Mouse (Mus musculus) adrenal gland, postnatal 14 days (tissue): ENCODE measurements around the gene Gm20388. TPM values are rescaled to one million over a fixed set of nuclear protein-coding genes. Genes with fewer than 3 reads are reported as not detected.
A peak's percentile ranks its signal among the peaks of the same experiment; 100 is the strongest.

Experiments
- DNase-seq: peaks from one replicate; pipeline ENCODE4 v3.0.0; 2021; ENCODE audit warnings: mixed read lengths
- total RNA-seq: library from RNA; stranded (reverse); gene quantifications from 2 replicates; pipeline ENCODE4 v1.2.3, GENCODE M21; 2021

Gm20388 gene
- total RNA-seq, 1 experiment from 2014 or later: 17.6 TPM

DNA sequence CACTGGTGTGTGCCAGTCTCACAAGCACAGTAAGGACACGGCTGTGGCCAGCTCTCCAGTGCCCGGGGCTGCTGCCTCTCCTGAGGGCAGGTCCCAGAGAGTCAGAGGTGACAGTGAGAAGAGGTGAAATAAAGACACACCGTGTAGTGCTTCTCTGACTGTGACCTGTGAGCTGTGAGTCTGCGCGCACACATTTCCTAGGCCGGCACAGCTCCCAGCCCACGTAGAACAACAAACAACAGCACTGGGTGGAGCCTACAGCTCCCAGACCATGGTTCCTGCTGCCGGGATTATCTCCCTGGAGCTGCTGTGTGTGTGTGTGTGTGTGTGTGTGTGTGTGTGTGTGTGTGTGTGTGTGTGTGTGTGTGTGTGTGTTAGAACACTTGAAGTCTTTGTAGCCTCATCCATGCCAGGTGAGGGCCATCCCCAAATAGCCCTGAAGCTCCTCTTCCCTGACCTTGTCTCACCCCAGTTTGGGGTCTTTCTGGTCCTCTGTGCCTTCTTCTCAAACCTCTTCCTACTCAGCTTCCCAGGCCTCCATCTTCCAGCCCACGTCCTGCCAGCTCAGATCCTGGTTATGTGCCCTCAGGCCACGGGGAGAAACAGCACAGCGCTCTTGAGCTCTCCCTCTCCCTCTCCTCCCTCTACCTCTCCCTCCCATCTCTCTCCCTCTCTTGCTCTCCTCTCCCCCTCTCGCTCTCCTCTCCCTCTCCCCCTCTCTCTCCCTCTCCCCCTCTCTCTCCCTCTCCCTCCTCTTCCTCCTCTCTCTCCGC lies 2907.3 kb downstream of the Gm20388 start:
- DNase-seq: no peak

DNA sequence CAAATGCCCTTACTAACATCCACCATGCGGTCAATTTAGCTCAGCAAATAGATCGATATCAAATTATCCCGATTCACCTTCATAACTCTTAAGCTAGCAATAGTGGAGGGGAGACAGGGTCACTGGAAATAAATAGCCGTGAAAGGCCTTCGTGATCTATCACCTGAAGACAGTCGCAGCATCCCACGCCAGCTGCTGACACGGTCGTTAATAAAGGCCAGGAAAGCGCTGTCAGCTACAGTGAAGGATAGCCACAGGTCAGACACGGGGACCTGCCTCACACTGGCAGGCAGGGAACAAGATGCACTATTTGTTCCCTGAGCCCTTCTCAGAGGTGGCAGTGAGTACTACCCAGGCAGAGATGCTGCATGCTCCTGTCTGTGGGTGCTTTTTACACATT lies 2909.1 kb downstream of the Gm20388 start:
- no peak for DNase-seq

DNA sequence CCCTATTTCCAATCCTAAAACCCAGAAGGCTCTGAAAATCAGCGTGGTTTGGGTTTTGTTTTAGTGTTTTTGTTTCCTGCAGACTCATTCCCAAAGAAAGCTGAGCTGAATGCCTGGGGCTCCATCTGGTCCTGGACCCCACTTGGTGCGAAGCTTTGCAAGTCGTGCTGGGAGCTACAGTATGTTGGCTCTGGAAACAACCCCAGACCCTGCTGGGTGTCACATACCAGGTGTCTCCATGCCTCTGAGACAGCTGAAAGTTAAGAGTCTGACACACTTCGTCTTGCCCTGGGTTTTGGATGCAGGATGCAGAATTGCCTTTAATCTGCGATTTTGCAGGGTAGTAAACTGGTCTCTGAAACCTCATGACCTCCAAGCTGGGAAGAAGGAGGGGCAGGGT lies 2913.9 kb downstream of the Gm20388 start:
- no peak for DNase-seq

DNA sequence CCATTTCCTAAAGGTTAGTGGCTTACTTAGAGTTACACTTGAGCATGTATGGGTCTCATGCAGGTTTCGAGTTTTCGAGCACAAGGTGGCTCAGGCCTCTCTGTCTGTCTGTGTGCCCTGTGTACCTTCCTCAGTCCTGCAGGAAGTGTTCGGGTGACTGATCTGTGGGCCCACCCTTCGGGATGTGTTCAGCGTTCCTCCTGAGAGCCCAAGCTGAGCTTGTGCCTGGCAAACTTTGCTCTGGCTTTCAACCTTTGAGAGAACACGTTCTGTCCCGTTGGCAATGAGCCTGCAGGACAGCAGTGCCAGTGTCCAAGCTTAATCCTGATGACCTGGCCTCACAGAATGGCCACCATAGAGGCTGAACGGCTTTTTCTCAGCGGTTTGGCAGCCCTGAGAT lies 2914.3 kb downstream of the Gm20388 start:
- no peak for DNase-seq

DNA sequence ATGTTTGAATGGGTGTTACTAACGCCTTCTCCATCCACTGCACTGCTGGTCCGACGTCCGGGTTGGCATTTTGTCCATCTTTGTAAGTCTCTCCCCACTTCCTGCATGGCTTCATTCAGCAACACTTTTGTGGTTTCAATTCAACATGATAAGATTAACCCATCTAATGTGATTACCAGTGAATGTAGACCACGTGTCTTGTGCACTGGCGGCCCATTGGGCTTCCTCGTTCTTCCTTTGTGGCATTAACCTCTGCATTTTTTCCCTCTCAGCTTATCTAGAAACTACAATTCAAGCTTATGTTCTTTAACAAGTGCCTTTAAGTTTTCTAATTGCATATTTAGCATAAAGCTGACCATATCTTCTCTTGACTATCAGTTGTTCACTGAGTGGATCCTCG lies 2914.8 kb downstream of the Gm20388 start:
- DNase-seq: no peak

DNA sequence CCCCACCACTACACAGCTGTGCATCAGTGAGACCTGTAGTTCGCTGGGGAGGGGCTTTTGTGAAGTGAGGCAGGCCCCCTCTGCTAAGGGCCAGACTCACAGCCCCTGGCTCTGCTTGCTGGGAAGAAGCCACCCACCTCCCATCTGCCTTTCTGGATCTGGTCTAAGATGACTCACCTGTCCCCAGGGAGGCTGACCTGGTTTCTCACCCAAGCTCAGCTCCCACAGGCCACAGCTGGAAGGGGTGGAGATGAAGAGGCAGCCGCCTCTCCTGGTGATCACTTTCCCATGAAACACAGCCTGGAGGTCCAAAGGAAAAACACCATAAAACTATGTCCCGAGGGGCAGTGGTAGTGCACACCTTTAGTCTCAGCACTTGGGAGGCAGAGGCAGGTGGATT lies 2918.8 kb downstream of the Gm20388 start:
- no peak for DNase-seq

DNA sequence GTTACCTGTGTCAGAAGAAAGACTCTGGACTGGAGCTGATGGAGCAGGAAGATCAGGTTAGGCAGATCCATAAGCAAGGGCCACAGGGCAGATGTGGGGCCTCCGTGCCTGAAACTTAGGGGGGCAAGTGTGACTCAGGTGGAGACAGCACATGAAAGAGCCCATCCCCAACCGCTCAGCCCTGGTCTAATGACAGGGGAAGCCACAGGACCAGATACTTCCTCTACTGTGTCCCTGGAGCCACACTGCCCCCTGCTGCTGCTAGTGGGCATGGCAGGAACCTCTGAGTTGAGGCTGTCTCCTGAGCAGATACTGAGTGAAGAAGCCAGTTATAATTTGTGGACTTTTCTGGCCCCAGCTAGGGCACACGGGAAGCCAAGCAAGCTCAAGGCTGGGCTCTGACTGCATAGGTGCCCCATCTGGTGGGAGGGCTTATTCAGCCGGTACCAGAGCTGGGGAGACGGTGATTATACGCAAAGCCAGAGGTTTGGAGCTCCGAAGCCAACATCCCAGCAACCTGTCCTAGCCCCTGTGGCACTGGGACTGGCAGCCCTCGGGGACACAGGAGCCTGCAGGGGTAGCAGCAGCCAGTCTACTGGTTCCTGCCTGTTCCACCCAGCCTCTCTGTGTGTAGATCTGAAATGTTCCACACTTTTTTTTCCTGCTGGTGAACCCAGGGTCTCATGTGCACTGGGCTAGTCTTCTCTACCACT lies 2919.9 kb downstream of the Gm20388 start:
- DNase-seq: peak; percentile 94

DNA sequence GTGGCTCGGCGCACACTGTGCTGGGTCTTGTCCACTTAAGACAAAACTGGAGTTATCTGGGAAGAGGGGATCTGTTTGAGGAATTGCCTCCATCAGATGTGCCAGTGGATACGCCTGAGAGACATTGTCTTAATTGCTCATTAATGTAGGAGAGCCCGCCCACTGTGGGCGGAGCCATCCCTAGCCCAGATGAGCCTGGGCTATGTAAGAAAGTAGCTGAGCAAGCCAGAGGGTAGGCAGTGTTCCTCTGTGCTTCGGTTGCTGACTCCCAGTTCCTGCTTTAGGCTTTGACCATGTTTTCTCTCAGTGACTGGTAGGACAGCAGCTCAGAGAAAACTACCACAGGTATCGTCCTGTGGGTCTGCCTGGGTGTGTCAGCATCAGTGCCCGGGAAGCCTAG lies 2923.8 kb downstream of the Gm20388 start:
- no peak for DNase-seq

DNA sequence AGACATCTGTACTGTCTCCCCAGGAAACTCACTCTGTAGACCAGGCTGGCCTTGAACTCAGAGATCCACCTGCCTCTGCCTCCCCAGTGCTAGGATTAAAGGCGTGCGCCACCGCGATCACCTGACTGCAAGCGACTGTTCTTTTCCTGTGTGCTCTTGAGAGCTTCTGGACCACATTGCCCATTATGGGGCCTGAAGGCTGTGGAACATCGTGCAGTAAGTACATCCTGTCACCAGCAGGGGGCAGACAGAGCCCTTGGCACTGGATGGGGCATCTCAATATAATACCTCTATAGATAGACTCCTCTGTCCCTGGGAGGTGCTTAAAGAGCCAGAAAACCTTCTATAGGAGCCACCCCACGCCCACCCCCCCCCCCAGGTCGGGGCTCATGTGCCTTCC lies 2924.3 kb downstream of the Gm20388 start:
- DNase-seq: peak; percentile 90

DNA sequence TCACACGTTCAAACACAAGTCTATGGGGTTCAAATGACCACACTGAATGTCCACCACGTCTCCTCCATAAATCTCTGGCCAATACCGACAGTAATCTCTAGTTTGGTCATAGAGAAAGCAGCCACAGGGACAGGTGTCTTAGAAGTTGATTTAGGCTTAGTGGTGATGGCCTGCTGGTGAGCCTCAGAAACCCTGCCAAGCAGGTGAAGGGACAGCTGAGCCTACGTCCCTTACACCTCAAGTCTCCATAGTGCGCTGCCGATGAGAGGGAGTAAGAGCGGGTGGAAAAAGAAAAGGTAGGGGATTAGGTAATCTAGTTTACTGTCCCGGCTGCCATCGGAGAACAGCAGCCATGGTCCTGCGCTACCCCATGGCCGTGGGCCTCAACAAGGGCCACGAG lies 2925.6 kb downstream of the Gm20388 start:
- DNase-seq: no peak

DNA sequence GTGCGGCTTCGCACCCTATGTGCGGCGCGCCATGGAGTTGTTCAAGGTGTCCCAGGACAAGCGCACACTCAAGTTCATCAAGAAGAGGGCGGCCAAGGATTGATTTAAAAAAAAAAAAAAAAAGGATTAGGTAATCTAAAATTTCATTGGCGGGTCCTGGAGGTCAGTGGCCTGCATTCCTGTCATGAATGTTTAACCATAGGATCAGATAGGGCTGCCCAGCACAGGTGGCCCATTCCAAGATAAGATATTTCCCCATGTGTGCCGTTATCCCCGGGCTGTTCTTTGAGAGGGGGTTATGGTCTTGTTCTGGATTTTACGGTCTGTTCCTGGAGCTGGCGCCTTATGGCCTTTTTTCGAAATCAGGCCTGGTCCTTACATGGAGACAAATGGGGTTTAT lies 2926.1 kb downstream of the Gm20388 start:
- DNase-seq: no peak

DNA sequence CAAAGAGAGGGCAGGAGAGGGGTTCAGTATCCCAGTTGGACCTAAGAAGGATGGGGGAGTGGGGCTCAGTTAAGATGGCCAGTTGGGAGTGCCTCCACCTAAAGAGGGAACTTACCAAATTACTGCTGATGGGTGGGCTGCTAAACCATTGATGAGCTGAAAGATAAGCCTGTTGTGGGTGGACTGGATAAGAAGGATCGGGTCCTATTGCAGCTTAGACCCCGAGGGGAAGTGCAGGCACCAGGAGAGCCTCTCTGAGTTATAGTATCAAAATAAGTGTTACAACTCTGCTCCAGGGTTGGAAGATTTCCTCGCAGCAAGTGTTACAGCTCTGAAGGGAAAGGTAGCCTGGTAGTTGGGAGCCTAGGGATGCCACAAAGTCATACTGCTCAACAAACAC lies 2933.5 kb downstream of the Gm20388 start:
- DNase-seq: no peak

DNA sequence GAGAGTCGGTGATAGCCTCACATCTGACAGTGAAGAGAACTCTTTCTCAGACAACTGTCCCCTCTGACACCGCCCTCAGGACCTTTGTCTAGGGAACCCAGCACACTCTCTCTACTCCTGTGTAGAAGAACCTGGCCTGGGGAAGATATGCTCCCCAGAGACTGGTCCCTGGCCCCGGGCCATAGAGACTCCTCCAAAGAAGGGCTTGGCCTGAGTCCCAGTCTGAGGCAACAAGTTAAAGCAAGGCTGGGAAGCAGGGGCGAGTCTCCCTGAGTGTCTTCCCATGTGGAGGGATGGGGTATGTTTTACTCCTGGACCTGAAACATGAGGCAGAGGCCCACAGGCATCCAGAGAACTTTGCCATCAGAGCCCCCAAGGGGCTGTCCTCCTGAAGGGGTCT lies 2935.0 kb downstream of the Gm20388 start:
- peak; percentile 73 for DNase-seq

DNA sequence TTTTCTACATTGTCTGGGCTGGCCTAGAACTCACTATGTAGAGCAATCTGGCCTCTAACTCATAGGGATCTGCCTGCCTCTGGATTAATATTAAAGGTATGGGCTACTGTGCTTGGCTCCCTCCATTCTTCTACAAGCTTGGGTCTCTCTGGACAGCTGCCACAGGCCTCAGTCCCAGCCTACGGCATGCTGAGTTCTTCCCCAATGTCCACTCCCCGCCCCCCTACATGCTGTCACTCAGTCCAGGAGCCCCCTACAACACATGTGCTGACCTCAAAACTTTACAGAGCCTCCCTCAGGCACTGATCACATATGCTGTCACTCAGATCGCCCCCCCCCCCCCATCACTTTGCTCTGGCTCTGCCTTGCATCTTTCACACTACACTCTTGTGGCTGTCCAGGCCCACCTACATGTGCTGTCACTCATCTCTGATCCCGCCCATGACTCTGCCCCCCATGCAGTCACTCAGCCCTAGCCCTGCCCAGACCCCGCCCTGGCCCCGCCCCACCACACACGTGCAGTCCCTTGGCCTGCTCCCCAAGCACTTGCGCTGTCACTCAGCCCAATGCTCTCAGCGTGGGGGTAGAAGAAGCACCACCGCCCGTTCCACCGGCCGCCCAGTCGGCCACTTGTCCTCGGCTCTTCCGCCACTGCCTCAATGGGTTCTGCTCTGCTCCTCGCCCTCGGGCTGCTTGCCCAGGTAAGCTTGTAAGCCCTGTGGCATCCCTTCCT lies 2937.4 kb downstream of the Gm20388 start, which contains the start of gene Cdh15:
TSS of gene Cdh15 (plus strand) at position 138 of the 733 bp plus-strand sequence.
- peak; percentile 77 for DNase-seq

DNA sequence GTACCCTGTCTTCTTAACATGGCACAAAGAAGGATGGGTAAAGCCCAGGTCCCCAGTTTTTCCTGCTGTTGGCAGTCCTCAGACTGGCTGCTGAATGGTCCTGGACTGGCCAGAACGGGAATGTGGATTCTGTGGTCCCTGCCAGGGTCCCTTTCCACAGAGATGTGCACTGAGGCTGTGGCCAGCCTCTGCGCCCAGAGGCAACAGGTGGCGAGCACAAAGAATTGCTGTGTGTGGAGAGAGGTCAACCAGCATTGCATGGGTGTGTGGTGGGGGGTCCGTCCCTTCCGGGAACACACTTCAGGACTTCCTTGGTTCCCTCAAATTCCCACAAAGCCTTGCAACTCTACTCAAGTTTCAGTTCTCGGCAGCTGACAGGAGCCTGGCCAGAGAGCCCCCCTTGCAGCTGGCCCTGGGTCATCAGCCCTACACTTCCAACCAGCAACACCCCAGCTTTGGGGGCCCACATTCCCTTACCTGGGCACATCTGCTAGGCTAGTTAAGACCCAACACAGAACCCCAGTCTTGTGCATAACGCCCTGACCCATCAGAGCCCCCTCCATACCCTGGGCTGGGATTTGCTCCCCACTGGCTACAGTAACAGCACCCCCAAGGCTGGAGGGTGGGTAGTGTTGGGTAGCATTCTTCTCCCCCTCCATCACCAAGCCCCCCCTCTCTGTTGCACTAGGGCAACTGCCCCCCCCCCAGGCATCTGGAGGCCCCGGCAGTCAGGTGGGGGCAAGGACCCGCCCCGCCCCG lies 2938.7 kb downstream of the Gm20388 start:
- no peak for DNase-seq

DNA sequence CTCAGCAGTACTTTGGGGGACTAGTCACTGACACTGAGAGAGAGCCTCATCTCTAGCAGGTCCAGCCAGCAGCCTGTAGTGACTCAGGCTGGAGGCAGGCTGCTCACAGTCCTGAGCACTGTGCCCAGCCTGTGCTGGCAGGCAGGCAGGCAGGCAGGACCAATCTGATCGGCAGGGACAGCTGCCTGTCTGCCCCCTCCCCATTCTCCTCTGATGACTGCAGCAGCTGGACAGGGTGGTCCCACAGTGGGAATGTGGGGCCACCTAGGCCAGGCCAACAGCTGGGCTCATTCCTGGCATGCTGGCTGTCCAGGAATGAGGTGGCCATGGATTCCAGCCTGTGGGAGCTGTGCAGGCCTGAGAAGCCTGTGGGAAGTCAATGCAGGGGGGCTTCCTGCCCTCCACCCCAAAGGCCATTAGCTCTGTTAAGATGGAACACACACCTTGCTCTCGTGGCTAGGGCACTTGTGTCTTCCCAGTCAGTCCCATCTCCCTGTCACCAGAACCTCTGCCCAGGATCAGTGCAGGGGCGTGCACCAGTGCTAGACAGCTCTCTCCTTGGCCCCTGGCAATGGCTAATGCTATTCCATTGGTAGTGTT lies 2940.1 kb downstream of the Gm20388 start:
- no peak for DNase-seq

DNA sequence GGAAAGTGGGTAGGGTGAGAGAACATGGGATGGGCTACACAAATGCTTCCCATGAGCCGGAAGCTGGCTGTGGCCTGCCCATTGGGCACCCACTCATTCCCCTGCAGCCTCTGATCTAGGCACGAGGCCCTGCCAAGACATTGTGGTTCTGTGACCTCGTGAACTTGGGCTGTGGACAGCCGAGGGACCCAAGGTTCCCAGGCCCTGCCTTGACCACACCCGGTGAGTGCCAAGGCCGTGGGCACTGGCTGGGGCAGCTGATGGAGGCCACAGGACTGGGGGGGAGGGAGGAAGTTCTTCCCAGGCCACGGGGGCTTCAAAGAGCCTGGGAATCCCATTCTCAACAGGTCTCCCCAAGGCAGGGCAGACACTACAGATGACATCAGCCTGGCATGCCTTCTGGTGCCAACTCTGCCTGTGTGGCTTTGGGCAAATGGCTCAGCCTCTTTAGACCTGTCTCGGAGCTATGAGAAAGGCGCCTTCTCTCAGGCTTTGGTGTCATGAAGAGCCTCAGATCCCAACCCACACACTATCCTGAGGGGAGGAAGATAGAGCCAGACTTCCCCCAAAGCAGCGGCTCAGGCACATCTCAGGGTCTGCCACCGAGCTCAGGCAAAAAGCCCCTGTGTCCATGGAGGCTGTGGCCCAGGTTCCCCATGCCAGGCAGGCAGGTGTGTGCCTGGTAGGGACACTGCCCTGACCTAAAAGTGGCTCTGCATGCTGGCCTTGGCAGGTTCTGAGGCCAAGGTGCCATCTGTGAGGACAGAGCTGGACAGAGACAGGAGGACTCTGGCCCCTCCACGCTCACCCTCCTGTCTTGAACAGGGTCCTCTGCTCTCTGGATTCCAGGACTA lies 2941.3 kb downstream of the Gm20388 start:
- peak; percentile 43 for DNase-seq

DNA sequence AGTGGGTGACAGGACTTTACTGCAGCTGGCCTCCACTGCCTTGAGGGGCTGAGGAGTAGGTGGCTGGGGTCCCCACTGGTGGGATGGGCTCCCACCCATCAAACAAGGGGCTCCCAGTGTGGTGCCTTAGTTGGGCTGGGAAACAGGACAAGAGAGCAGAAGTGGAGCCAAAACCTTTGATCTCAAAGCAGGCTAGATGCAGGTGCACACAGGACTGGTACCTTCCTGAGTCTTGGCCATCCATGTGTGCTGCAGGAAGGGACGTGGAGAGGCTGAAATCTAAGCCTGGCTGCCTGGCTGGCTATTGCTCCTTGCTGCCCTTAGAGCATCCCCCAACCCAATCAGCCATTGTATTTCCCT lies 2941.9 kb downstream of the Gm20388 start:
- DNase-seq: no peak

DNA sequence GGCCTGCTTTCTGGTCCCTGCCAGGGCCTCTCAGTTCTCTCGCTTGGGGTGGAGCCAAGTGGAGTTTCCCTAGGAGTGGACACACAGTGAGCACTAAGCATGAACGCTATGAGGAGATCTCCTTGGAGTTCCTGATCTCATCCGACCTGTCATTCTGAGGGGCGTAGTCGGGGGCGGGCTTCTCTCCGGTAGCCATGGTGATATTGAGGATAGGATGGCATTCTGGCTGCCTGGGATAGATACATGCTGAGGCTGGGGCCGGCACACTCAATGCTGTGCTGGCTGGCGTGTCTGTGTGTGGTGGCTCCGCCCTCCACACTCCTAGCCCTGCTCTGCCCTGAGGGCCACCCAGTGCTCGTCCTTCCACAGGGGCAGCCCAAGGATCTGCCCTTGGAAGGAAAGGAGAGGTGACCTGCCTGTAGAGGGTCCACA lies 2942.7 kb downstream of the Gm20388 start:
- peak; percentile 54 for DNase-seq

DNA sequence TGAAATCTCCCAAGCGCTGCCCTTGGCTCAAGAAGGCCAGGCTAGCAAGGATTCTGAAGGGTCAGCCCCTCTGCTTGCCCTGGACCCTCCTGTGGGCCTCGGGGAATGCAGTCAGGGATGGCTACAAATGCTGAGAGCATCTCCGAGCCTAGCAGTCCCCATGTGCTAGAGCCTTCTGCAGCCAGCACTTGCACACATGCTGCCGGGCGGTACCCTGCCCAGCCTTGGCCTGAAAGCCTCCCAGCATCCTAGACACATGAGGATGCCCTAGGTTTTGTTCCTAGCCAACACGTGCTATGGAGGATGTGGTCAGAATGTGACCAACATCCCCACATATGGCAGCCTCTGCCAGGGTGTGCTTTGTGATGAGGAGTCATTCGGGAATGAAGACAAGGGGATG lies 2943.7 kb downstream of the Gm20388 start:
- DNase-seq: no peak

DNA sequence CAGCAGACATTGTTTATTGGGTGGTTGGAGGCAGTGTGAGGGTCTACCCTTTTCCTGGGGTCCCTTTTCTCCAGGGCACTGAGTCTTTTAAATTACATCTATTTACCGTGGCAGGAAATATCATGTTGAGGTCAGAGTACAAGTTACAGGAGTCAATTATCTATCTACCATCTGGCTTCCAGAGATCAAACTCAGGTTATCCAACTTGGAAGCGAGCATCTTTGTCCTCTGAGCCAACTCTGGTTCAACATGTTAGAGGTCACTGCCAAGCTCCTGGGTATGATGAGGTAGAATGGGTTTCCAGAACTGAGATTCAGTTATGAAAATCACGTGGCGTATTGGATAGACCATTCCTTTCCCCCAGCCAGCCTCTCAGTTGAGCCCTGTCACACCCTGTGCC lies 2944.5 kb downstream of the Gm20388 start:
- no peak for DNase-seq
